7 mouse cellular contexts compared by ENCODE assay signal in genomic region chr10:118867304-118867895, GRCm38 (mm10). TPM values are rescaled to one million over a fixed set of nuclear protein-coding genes. Genes with fewer than 3 reads are reported as not detected.
A peak's percentile ranks its signal among the peaks of the same experiment; 100 is the strongest.
DNase-seq lines count a peak whose midpoint lies in the region; ATAC-seq lines count a peak whose summit lies in the region.

No protein-coding gene starts in this region.

- peaks cover 31% of the 10 kb centered on the region for H3K4me1 ChIP-seq in lung, embryonic 16.5 days (replicated peaks; ENCODE audit: control insufficient read depth, insufficient read depth, low read length)
- peaks cover 13% of the 10 kb centered on the region for H3K4me1 ChIP-seq in brown adipose tissue, adult 24 weeks (ENCODE audit: control insufficient read depth, insufficient read depth, insufficient read length, low read length)
- peaks cover 44% of the 10 kb centered on the region for H3K4me1 ChIP-seq in heart, embryonic 15.5 days (replicated peaks)
- peaks cover 21% of the 10 kb centered on the region for H3K4me1 ChIP-seq in neural tube, embryonic 14.5 days (ENCODE audit: control insufficient read depth, insufficient read depth, low read length)

- peak overlapping the region; percentile 97 for H3K27ac ChIP-seq in lung, embryonic 16.5 days (ENCODE audit: low read length)
- H3K27ac ChIP-seq in brown adipose tissue, adult 24 weeks (replicated peaks; ENCODE audit: low read depth, low read length): peak overlapping the region; percentile 79
- peak overlapping the region; percentile 99 for H3K27ac ChIP-seq in heart, embryonic 15.5 days
- peak overlapping the region; percentile 97 for H3K27ac ChIP-seq in neural tube, embryonic 14.5 days (ENCODE audit: low read depth, low read length)

- peak overlapping the region; percentile 97 for H3K9ac ChIP-seq in lung, embryonic 16.5 days (ENCODE audit: low read length)
- peak overlapping the region; percentile 100 for H3K9ac ChIP-seq in heart, embryonic 15.5 days
- peak overlapping the region; percentile 97 for H3K9ac ChIP-seq in neural tube, embryonic 14.5 days (replicated peaks; ENCODE audit: low read depth, low read length)

- 7% methylated on average over 16 of the region's 16 CpGs for WGBS in lung, embryonic 16.5 days
- 11% methylated on average over 16 of the region's 16 CpGs for WGBS in heart, embryonic 15.5 days
- WGBS in neural tube, embryonic 14.5 days: 8% methylated on average over 16 of the region's 16 CpGs

- no peaks in the 10 kb centered on the region for H3K27me3 ChIP-seq in lung, embryonic 16.5 days (ENCODE audit: control insufficient read depth, insufficient read depth, low read depth, low read length)
- no peaks in the 10 kb centered on the region for H3K27me3 ChIP-seq in heart, embryonic 15.5 days
- no peaks in the 10 kb centered on the region for H3K27me3 ChIP-seq in neural tube, embryonic 14.5 days (ENCODE audit: control insufficient read depth, insufficient read depth, low read length)

- H3K9me3 ChIP-seq in lung, embryonic 16.5 days (ENCODE audit: control insufficient read depth, low read length): no peaks in the 10 kb centered on the region
- no peaks in the 10 kb centered on the region for H3K9me3 ChIP-seq in heart, embryonic 15.5 days (replicated peaks)
- no peaks in the 10 kb centered on the region for H3K9me3 ChIP-seq in neural tube, embryonic 14.5 days (ENCODE audit: control insufficient read depth, low read length)

- peak overlapping the region; percentile 88 for H3K4me3 ChIP-seq in lung, embryonic 16.5 days (ENCODE audit: low read length)
- H3K4me3 ChIP-seq in brown adipose tissue, adult 24 weeks (ENCODE audit: insufficient read depth, low read depth, low read length): peak overlapping the region; percentile 79
- peak overlapping the region; percentile 99 for H3K4me3 ChIP-seq in heart, embryonic 15.5 days
- H3K4me3 ChIP-seq in neural tube, embryonic 14.5 days (ENCODE audit: low read depth, low read length): peak overlapping the region; percentile 95

- 0 out of 2 replicates have a peak, but pooled peaks have one; percentile 1 for ATAC-seq in lung, embryonic 16.5 days (ENCODE audit: low read depth)
- no peak for ATAC-seq in heart, embryonic 15.5 days (replicated peaks; ENCODE audit: insufficient number of reproducible peaks, insufficient read depth, low FRiP score, low read depth)
- ATAC-seq in neural tube, embryonic 14.5 days (ENCODE audit: low read depth): no peak
- ATAC-seq in granulocyte monocyte progenitor cell, adult 5-6 weeks (replicated peaks; ENCODE audit: poor library complexity, severe bottlenecking): no peak

- DNase-seq in lung, postnatal 10 days: no peak
- DNase-seq in kidney, postnatal 36 days: peak; percentile 74 to 75

- H3K36me3 ChIP-seq in lung, embryonic 16.5 days (ENCODE audit: control insufficient read depth, insufficient read depth, low read length): peaks cover 4% of the 10 kb centered on the region; the same call in 1 of the 2 replicates
- peaks cover 16% of the 10 kb centered on the region for H3K36me3 ChIP-seq in heart, embryonic 15.5 days
- H3K36me3 ChIP-seq in neural tube, embryonic 14.5 days (ENCODE audit: control insufficient read depth, insufficient read depth, low read length): peaks cover 10% of the 10 kb centered on the region; the same call in 1 of the 2 replicates

- peak overlapping the region; percentile 96 for H3K4me2 ChIP-seq in lung, embryonic 16.5 days (ENCODE audit: low read depth, low read length)
- peak overlapping the region; percentile 65 for H3K4me2 ChIP-seq in heart, embryonic 15.5 days
- peak overlapping the region; percentile 71 for H3K4me2 ChIP-seq in neural tube, embryonic 14.5 days (ENCODE audit: low read depth, low read length)

RNA-seq across cellular contexts. Expression of gene Dyrk2, which starts 2.6 kb away (rescaled TPM):
- polyA plus RNA-seq in lung, embryonic 16.5 days (2015; fragmentation: Nextera tagmentation; extraction: Ambion mirVana): 6.7 and 6.9 TPM in 2 replicates
- 11.1 and 17.8 TPM in 2 replicates for polyA plus RNA-seq in brown adipose tissue, adult 24 weeks (2012; ENCODE audit: insufficient read depth, insufficient read length, missing spikeins)
- 10.0 and 10.2 TPM in 2 replicates for polyA plus RNA-seq in heart, embryonic 15.5 days (2015; fragmentation: Nextera tagmentation; extraction: Ambion mirVana)
- polyA plus RNA-seq in neural tube, embryonic 14.5 days (2014; fragmentation: Nextera tagmentation; extraction: Ambion mirVana): 17.5 and 18.1 TPM in 2 replicates
- total RNA-seq in granulocyte monocyte progenitor cell, adult 5-6 weeks (2014; fragmentation: Nextera tagmentation): 12.4 and 14.0 TPM in 2 replicates
- 14.8 and 28.5 TPM in 2 replicates for total RNA-seq in granulocyte monocyte progenitor cell, adult 5-6 weeks (2017)
